Mouse (Mus musculus) kidney, adult 2 months (tissue): ENCODE data around the gene Orm1.

Source experiments
- CTCF ChIP-seq: fragments of 200-500 bp; conservative IDR thresholded peaks from 2 replicates; pipeline ENCODE4 v1.5.1; 2011; ENCODE audit warnings: low read depth, mild to moderate bottlenecking, control low read depth, low read length, moderate library complexity, mixed read lengths; ENCODE audit not compliant: insufficient read depth, insufficient read length
- POLR2A ChIP-seq: fragments of 200-500 bp; IDR thresholded peaks from one replicate; pipeline ENCODE4 v1.6.1; 2011; ENCODE audit warnings: low read depth, low read length, control low read depth

GRCm38 (mm10) chr4:63385253-63385652, 40.9 kb downstream of the Orm1 start:
- no peak for TF ChIP-seq POLR2A
- TF ChIP-seq CTCF: no peak
